Mouse (Mus musculus): ENCODE measurements around the gene Mau2.
"Not testable (repeated sequence)": the region's sequence is repeated elsewhere in the genome, so short reads cannot be mapped to it uniquely, and the experiment has no call there.

DNA sequence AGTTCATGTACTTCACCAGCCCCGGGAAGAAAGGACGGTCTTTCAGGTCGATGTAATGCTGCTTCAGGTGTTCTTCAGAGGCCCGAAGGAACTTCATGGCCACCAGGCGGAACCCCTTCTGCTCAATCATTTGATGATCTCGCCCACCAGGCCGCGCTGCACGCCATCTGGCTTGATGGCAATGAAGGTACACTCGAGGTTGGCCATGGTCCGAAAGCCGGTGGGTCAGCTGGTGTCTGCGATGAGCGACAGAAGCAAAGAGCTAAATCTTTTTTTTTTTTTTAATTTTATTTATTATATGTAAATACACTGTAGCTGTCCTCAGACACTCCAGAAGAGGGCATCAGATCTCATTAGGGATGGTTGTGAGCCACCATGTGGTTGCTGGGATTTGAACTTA is 31.7 kb downstream of the Mau2 start:
- TF ChIP-seq CTCF (IDR thresholded peaks at IDR 0.05; ENCODE audit: control insufficient read depth, insufficient read depth, low read length); POLR2A (IDR thresholded peaks at IDR 0.05; ENCODE audit: borderline replicate concordance, control insufficient read depth, low read depth, low read length): not testable (repeated sequence)

Measured in bone marrow, adult 2 months (tissue).